Mouse (Mus musculus) kidney, postnatal 4 days (tissue): ENCODE results near the gene Mup13.
"Not testable (repeated sequence)": the region's sequence is repeated elsewhere in the genome, so short reads cannot be mapped to it uniquely, and the experiment has no call there.

Experiments used
- DNase-seq, 2 experiments: peaks; one replicate each; pipeline ENCODE4 v3.0.0; 2021; ENCODE audit warnings: mixed read lengths in 2 of 2

The Mup13 gene

DNA sequence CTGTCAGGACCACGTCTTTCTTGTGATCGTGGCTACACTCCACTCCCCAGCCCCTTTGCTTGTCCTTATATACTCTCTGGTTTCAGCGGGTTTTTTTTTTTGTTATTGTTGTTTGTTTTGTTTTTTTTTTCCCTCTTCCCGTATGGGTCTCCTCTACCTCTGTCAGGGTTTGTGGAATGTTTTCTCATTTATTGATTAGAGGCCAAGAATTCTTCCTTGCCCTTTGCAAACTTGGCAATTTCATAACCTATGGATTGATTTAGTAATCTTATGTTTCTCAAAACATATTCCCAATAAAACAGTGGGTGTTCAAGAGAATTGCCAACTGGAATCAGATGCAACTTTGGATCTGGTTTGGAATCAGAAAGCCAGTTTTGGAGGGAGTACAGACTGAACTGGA is at the start of gene Mup13:
Gene Mup13, minus strand, starts transcription at position 101 of the 400 bp plus-strand sequence.
- not testable (repeated sequence) for DNase-seq
